Mouse (Mus musculus): ENCODE results near the gene Cbln3. TPM values are rescaled to one million over a fixed set of nuclear protein-coding genes. Genes with fewer than 3 reads are reported as not detected.
A peak's percentile ranks its signal among the peaks of the same experiment; 100 is the strongest.

Gene Cbln3
- total RNA-seq, 2 experiments from 2014 or later, result 0.47 to 0.52 TPM

DNA sequence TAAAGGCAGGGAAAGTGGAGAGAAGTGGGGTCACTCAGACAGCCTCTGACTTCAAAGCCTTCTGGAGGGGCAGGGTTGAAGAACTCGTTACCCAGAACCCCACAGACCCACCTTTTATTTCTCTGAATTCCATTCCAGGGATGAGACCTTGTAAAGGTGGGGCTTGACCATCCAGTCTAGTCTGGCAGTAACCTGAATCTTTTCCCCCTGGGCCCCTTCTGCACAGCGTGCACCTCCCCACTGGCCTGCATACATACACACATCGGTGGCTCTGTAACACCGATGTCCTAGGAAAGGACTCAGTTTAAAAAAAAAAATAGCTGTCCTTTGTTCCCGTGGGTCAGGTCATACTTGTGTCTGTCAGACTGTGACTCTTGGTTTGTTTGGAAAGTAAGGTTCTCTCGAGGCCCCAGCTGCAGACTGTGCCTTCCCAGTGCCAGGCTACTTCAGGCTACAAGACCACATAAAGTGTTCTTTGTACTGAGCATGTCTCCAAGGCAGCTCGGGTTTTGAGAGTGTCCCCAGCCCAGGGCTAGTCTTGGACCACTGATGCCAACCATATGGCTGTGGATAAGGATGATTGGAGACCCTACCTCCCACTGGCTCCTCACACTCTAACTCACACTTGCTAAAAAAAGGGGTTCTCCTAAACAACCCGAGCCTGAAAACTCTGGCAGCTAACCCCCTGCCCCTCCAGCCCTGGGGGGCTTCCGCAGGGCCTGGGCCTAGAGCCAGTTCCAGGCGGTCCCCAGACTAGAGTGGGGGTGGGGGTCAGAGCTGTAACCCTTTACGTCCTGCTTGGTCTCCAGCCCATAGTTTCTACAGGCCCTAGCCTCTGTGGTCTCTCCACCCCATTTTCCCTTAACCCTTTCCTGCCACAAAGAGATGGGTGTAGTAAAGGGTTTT is 31.3 kb downstream of the Cbln3 start:
- DNase-seq (ENCODE audit: low spot score in 2 of 2), result no peak

DNA sequence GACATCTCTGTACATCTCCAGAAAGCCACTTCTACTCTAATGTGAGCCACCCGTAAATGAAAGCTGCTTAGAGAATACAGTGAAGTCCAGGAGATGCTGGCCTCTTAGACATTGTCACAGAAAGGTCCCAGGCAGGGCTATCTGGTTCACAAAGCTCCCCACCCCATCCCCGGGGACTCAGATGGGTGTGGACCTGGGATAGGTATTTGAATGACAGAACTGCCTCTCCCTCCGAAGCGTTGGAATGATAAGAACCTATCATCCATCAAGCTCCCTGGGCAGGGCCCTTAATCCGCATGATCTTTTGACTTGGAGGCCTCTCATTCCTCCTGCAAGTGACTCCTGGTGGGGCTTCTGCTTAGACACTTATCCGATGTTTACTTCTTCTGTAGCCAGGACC is 33.3 kb downstream of the Cbln3 start:
- no peak for DNase-seq (ENCODE audit: low spot score in 2 of 2)

DNA sequence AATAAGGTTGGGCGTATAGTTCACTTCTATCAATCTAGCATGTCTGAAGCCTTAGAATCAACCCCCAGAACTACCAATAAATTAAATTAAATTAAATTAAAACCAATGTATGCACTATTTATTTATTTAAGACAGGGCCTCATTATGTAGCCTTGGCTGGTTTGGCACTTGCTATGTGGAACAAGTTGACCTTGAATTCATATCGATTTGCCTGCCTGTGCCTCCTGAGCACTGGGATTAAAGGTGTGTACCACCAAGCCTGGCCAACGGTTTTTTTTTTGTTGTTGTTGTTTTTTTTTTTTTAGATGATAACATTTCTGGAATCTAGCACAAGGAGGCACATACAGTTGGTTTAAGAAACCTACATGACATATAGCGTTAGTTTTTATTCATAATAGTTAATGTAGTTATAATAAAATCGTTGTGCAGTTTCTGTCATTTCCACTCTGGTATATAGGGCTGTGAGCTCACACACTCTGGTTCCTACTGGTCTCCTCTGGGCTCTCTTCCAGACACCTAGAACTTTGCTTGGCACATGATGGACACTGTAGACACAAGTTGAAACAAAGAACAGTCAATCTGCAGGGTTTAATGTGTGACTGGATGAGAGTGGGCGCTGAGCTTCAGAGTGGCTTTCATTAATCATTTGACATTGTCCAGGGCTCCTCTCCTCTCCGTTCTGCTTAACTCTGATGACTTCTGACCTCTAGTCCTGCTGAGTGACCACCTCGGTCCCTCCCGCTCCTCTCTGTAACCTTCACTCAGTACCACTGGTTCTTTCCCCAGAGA is 38.5 kb downstream of the Cbln3 start:
- no peak for DNase-seq (ENCODE audit: low spot score in 2 of 2)

DNA sequence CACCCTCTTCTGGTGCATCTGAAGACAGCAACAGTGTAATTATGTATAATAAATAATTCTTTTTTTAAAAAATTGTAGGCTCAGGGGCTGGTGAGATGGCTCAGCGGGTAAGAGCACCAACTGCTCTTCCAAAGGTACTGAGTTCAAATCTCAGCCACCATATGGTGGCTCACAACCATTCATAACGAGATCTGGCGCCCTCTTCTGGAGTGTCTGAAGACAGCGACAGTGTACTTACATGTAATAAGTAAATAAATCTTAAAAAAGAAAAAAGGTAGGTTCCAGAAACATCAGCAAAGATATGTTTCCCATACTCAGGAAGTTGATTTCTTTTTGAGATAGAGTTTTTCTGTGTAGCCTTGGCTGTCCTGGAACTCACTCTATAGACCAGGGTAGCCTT is 41.4 kb downstream of the Cbln3 start:
- DNase-seq (ENCODE audit: low spot score in 2 of 2), result no peak

DNA sequence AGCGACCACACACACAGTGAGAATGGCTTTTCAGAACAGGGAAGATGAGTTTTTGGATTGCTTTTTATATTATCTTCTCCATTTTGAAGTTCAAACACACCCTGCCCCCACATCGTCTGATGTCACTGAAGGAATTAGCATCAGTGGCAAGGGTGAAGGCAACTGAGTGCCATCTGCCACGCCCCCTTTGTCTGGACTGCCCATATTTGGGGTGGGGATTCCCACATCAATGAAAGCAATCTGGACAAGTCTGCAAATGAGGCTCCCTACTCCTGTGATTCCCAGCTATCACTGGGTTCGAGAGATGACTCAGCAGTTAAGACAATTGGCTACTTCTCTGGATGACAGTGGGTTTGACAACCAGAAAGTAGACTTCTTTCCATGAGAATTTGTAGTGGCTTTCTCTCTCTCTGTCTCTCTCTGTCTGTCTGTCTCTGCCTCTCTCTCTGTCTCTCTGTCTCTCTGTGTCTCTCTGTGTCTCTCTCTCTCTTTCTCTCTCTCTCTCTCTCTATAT is 43.3 kb downstream of the Cbln3 start:
- DNase-seq (ENCODE audit: low spot score in 2 of 2), result no peak

DNA sequence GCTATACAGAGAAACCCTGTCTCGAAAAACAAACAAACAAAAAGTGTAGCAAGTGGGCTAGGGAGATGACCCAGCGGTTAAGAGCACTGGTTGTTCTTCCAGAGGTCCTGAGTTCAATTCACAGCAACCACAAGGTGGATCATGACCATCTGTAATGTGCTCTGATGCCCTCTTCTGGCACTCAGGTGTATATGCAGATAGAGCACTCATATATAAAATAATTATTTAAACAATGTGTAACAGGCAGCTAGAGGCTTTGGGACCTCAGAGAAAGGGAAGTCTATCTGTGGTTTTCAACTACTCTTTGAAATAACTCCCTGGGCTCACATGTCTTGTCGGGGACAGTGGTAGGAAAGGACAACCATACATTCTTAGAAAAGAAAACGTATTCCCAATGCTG is 45.5 kb downstream of the Cbln3 start:
- DNase-seq (ENCODE audit: low spot score in 2 of 2), result no peak

DNA sequence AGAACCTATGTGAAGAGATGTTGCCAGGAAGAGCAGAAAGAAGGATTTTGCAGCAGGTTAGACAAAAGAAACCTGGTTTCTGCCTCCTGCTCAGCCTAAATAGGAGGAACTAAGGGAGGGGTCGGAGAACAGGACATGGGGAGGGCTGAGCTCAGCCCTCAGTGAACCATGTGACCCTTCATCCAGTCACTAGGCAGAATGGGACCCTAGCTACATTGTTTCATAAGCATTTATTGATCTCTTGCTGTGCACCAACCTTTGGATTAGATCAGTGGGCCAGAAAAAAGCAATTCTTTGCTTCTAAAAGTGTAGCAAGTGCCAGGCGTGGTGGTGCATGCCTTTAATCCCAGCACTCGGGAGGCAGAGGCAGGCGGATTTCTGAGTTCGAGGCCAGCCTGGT is 45.9 kb downstream of the Cbln3 start:
- no peak for DNase-seq (ENCODE audit: low spot score in 2 of 2)

DNA sequence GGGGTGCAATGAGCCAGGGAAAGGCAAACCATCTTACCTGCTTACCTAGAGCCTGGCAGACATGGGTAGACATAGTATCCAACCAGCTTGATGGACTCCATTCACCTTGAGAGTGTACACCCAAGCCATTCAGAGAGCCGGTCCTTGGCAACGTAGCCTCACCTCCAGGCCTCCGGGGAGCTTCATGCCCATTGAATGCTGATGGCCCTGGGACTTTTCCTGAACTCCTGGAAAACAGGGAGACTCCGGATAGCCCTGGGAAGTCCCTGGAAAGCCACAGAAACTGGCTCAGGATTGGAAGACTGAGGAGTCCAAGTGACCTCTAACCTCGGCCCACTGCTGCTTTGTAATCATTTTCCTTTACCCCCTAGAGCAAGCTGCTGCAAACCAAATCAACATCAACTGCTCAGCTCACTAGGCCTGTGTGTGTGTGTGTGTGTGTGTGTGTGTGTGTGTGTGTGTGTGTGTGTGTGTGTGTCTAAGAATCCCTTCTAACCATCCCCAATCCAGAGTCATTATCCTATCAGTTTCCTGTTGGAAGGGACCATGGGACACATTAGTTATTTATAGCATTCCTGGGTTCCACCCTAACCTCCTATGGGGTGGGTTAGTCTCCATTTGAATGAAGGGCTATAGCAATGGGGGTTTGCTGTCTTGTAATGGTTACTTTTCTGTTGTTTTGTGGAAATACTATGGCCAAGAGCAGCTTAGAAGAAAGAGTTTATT is 49.2 kb downstream of the Cbln3 start:
- no peak for DNase-seq (ENCODE audit: low spot score in 2 of 2)

DNA sequence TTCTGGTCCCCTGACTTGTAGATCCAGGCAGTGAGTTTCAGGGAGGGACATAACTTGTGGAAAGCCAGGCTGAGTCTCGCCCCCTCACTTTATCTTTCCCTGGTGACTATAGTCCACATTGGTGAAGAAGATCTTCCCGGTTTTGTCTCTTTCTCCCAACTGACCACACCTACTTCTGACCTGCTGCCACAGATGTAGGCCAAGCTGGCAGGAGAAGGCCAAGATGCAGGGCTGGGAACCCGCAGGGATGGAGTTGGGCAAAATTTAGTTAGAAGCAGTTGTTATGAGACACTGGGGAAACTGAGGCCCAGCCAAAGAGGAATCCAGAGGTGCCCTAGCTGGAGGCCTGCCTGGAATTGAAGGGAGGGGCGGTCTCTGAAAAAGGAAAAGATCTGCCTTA is 51.1 kb downstream of the Cbln3 start:
- DNase-seq (ENCODE audit: low spot score in 2 of 2), result no peak

DNA sequence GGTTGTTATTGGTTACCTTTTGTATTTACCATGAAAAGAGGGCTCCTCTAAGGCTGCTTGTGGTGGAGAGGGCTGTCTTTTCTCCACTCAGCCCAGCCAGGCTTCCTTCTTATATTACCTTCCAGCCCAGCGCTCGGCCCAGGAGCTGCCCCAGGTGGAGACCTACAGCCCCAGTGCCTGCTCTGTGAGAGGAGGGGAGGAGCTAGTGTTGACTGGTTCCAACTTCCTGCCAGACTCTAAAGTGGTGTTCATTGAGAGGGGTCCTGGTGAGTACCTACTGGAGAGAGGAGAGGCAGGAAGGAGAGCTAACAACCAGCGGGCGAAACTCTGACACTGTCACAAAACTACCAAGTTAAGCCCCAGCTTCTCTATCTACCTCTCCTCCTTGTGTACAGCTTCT is 53.9 kb downstream of the Cbln3 start:
- DNase-seq (ENCODE audit: low spot score in 2 of 2), result peak in 1 of 2 experiments; percentile 13

DNA sequence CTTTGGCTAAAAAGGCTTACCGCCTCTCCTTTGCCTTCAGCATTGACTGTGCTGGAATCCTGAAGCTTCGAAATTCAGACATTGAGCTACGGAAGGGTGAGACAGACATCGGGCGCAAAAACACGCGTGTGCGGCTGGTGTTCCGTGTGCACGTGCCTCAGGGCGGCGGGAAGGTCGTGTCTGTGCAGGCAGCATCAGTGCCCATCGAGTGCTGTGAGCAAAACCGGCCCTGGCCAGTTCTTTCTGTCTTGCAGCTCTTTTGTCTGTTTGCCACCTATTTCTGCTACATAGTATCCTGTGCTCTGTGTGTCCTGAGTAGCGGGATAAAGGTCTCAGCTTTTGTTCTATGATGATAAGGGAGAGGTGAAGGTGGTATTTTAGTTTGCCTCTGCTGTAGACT is 54.3 kb downstream of the Cbln3 start:
- DNase-seq (ENCODE audit: low spot score in 2 of 2), result peak in 1 of 2 experiments; percentile 8

Other genes starting within 250 kb of the Cbln3 start
- gene Ipo4, start 248.4 kb downstream of the Cbln3 start, total RNA-seq (2021), result 100 to 1,000 TPM in 1 of 2 experiments, 10 to 100 TPM in 1; 97.6 to 104 TPM
- 1 to 10 TPM; 1.7 to 2.4 TPM for gene Gm49378, start 246.5 kb downstream of the Cbln3 start, total RNA-seq (2021)
- gene Tm9sf1, start 240.6 kb downstream of the Cbln3 start, total RNA-seq (2021), result 10 to 100 TPM; 46.8 to 47.8 TPM
- 1 to 10 TPM; 1.4 to 2.0 TPM for gene Tssk4, start 234.2 kb downstream of the Cbln3 start, total RNA-seq (2021)
- 10 to 100 TPM; 27.2 to 27.5 TPM for gene Mdp1, start 223.9 kb downstream of the Cbln3 start, total RNA-seq (2021)
- gene Gmpr2, start 212.5 kb downstream of the Cbln3 start, total RNA-seq (2021), result 10 to 100 TPM; 12.7 to 13.9 TPM
- 100 to 1,000 TPM; 257 to 278 TPM for gene Nedd8, start 212.3 kb downstream of the Cbln3 start, total RNA-seq (2021)
- gene Tinf2, start 202.6 kb downstream of the Cbln3 start, total RNA-seq (2021), result 10 to 100 TPM; 21.6 to 21.7 TPM
- gene Tgm1, start 170.5 kb downstream of the Cbln3 start, total RNA-seq (2021), result under 1 TPM; 0.39 to 0.49 TPM
- 10 to 100 TPM; 10.9 to 12.8 TPM for gene Rabggta, start 162.1 kb downstream of the Cbln3 start, total RNA-seq (2021)
- gene Dhrs1, start 138.7 kb downstream of the Cbln3 start, total RNA-seq (2021), result 10 to 100 TPM; 40.1 to 41.3 TPM
- gene Nop9, start 138.7 kb downstream of the Cbln3 start, total RNA-seq (2021), result 10 to 100 TPM; 16.9 to 18.5 TPM
- under 1 TPM in 1 of 2 experiments, not detected in 1; 0.36 TPM for gene Cideb, start 125.9 kb downstream of the Cbln3 start, total RNA-seq (2021)
- under 1 TPM; 0.13 to 0.20 TPM for gene Ltb4r2, start 123.0 kb downstream of the Cbln3 start, total RNA-seq (2021)
- under 1 TPM; 0.49 to 0.64 TPM for gene Ltb4r1, start 118.4 kb downstream of the Cbln3 start, total RNA-seq (2021)
- 10 to 100 TPM in 1 of 2 experiments, 1 to 10 TPM in 1; 9.2 to 11.3 TPM for gene Adcy4, start 100.3 kb downstream of the Cbln3 start, total RNA-seq (2021)
- gene Ripk3, start 95.5 kb downstream of the Cbln3 start, total RNA-seq (2021), result 10 to 100 TPM in 1 of 2 experiments, 1 to 10 TPM in 1; 9.4 to 10.7 TPM
- gene Nfatc4, start 61.2 kb downstream of the Cbln3 start, total RNA-seq (2021), result 10 to 100 TPM; 23.0 to 26.0 TPM
- gene Nynrin, start 30.4 kb downstream of the Cbln3 start, total RNA-seq (2021), result 10 to 100 TPM; 27.5 to 33.0 TPM
- gene Khnyn, start 555 bp upstream of the Cbln3 start, total RNA-seq (2021), result 10 to 100 TPM; 15.7 to 16.9 TPM
- gene Sdr39u1, start 15.9 kb upstream of the Cbln3 start, total RNA-seq (2021), result 10 to 100 TPM; 45.7 to 50.1 TPM
- gene Cma1, start 60.3 kb upstream of the Cbln3 start, total RNA-seq (2021), result 10 to 100 TPM; 70.9 to 91.6 TPM
- 1 to 10 TPM; 3.7 to 4.2 TPM for gene Cma2, start 66.6 kb upstream of the Cbln3 start, total RNA-seq (2021)
- gene Mcpt1, start 133.6 kb upstream of the Cbln3 start, total RNA-seq (2021), result not detected
- gene Mcpt9, start 146.1 kb upstream of the Cbln3 start, total RNA-seq (2021), result not detected
- gene Mcpt2, start 157.6 kb upstream of the Cbln3 start, total RNA-seq (2021), result not detected
- 10 to 100 TPM; 48.3 to 50.8 TPM for gene Mcpt4, start 177.9 kb upstream of the Cbln3 start, total RNA-seq (2021)
- gene Mcpt8, start 200.9 kb upstream of the Cbln3 start, total RNA-seq (2021), result not detected
- gene Ctsg, start 218.2 kb upstream of the Cbln3 start, total RNA-seq (2021), result under 1 TPM; 0.56 to 0.96 TPM
- gene Gzme, start 236.2 kb upstream of the Cbln3 start, total RNA-seq (2021), result not detected
- gene Gzmd, start 248.2 kb upstream of the Cbln3 start, total RNA-seq (2021), result not detected